Mouse (Mus musculus) intestine, embryonic 14.5 days (tissue): ENCODE results near the gene BC048679. TPM values are rescaled to one million over a fixed set of nuclear protein-coding genes. Genes with fewer than 3 reads are reported as not detected.

Source experiments
- ATAC-seq: fragments of 200-750 bp; cut with Nextera tagmentation; replicated peaks from 2 replicates; pipeline ENCODE4 v1.8.0; 2017; ENCODE audit warnings: low read depth, moderate number of reproducible peaks, moderate TSS enrichment, moderate library complexity; ENCODE audit not compliant: low FRiP score, low TSS enrichment
- DNase-seq: peaks from one replicate; pipeline ENCODE4 v3.0.0-alpha.2; 2018; ENCODE audit warnings: low spot score
- H3K27ac ChIP-seq: fragments of 300-500 bp; sonication (generic); 2 replicates; pipeline ENCODE4 v1.5.1; 2014; ENCODE audit warnings: low read depth, mild to moderate bottlenecking, control low read depth
- H3K27me3 ChIP-seq: fragments of 300-500 bp; sonication (generic); replicated peaks from 2 replicates; pipeline ENCODE4 v1.6.1; 2014; ENCODE audit warnings: low read length, control low read depth; ENCODE audit not compliant: control insufficient read depth, insufficient read depth
- H3K36me3 ChIP-seq: fragments of 300-500 bp; sonication (generic); 2 replicates; pipeline ENCODE4 v1.6.1; 2014; ENCODE audit warnings: low read length, control low read depth; ENCODE audit not compliant: control insufficient read depth, insufficient read depth
- H3K4me1 ChIP-seq: fragments of 300-500 bp; sonication (generic); replicated peaks from 2 replicates; pipeline ENCODE4 v1.6.1; 2014; ENCODE audit warnings: low read length, control low read depth, mixed read lengths; ENCODE audit not compliant: control insufficient read depth, insufficient read depth
- H3K4me2 ChIP-seq: fragments of 300-500 bp; sonication (generic); 2 replicates; pipeline ENCODE4 v1.6.1; 2014; ENCODE audit warnings: low read length
- H3K4me3 ChIP-seq: fragments of 300-500 bp; sonication (generic); 2 replicates; pipeline ENCODE4 v1.5.1; 2014; ENCODE audit warnings: low read depth, low read length, control low read depth, mixed read lengths
- H3K9ac ChIP-seq: fragments of 300-500 bp; sonication (generic); 2 replicates; pipeline ENCODE4 v1.6.1; 2014; ENCODE audit warnings: mild to moderate bottlenecking, low read length
- H3K9me3 ChIP-seq: fragments of 300-500 bp; sonication (generic); 2 replicates; pipeline ENCODE4 v1.6.1; 2016; ENCODE audit warnings: low read length, control low read depth; ENCODE audit not compliant: control insufficient read depth
- WGBS: fragments of 180-500 bp; shearing (Covaris S2); extraction: QIAGEN DNeasy Blood & Tissue Kit; methylation state at CpG from one replicate; pipeline ENCODE4 v1.1.7; 2014; 5-methylcytosine and 5-hydroxymethylcytosine counted together
- polyA plus RNA-seq: library from polyadenylated mRNA; unstranded; fragments of >200 nt; fragmentation: Nextera tagmentation; extraction: Ambion mirVana; gene quantifications from 2 replicates; pipeline ENCODE4 v1.2.1, GENCODE M21; 2014

Gene BC048679
- not detected in 2 replicates for polyA plus RNA-seq

GRCm38 (mm10) chr7:81498181-81498580 lies at the start of gene BC048679:
TSS of gene BC048679 (minus strand) at chr7:81498281.
- no peak for ATAC-seq
- H3K27me3 ChIP-seq: 0 out of 2 replicates have a peak, but pooled peaks cover 7% of the 10 kb centered on the region
- no peaks in the 10 kb centered on the region for H3K9me3 ChIP-seq
- H3K4me2 ChIP-seq: no peak within 1 kb of the TSS
- H3K4me1 ChIP-seq: 0 out of 2 replicates have a peak, but pooled peaks cover 3% of the 10 kb centered on the region
- no peak within 1 kb of the TSS for H3K4me3 ChIP-seq
- H3K36me3 ChIP-seq: no peaks in the 10 kb centered on the region
- DNase-seq: no peak
- H3K27ac ChIP-seq: no peak within 1 kb of the TSS
- no peak within 1 kb of the TSS for H3K9ac ChIP-seq
- 63% methylated on average over 7 of the region's 7 CpGs for WGBS

- no peak for DNase-seq
- no peak overlapping the region for H3K4me3 ChIP-seq
- H3K27ac ChIP-seq: no peak overlapping the region
- no peaks in the 10 kb centered on the region for H3K9me3 ChIP-seq
- no peak overlapping the region for H3K9ac ChIP-seq
- WGBS: 70% methylated on average over 8 of the region's 8 CpGs
- H3K36me3 ChIP-seq: no peaks in the 10 kb centered on the region
- ATAC-seq: no peak
- no peaks in the 10 kb centered on the region for H3K27me3 ChIP-seq
- no peaks in the 10 kb centered on the region for H3K4me1 ChIP-seq
- H3K4me2 ChIP-seq: no peak overlapping the region
Observed at GRCm38 (mm10) chr7:81542934-81543333, 44.9 kb upstream of the BC048679 start.

- Histone ChIP-seq H3K36me3 (no peaks in the 10 kb centered on the region), H3K27me3 (no peaks in the 10 kb centered on the region), H3K4me2 (no peak overlapping the region), H3K27ac (no peak overlapping the region), H3K9ac (no peak overlapping the region), H3K4me3 (no peak overlapping the region), H3K9me3 (no peaks in the 10 kb centered on the region), H3K4me1 (no peaks in the 10 kb centered on the region)
- whole genome bisulfite sequencing: 83% methylated on average over 7 of the region's 7 CpGs
- DNase-seq (no peak), ATAC-seq (no peak)
Observed at GRCm38 (mm10) chr7:81541924-81542524, 43.9 kb upstream of the BC048679 start.

GRCm38 (mm10) chr7:81540999-81541398 lies 42.9 kb upstream of the BC048679 start:
- no peak overlapping the region for H3K4me2 ChIP-seq
- no peak overlapping the region for H3K4me3 ChIP-seq
- no peak overlapping the region for H3K9ac ChIP-seq
- no peaks in the 10 kb centered on the region for H3K9me3 ChIP-seq
- H3K36me3 ChIP-seq: no peaks in the 10 kb centered on the region
- H3K27ac ChIP-seq: no peak overlapping the region
- no peaks in the 10 kb centered on the region for H3K4me1 ChIP-seq
- DNase-seq (no peak), ATAC-seq (no peak)
- WGBS: 54% methylated on average over 1 of the region's 1 CpGs
- H3K27me3 ChIP-seq: no peaks in the 10 kb centered on the region

GRCm38 (mm10) chr7:81539565-81539964 lies 41.5 kb upstream of the BC048679 start:
- H3K4me1 ChIP-seq: no peaks in the 10 kb centered on the region

GRCm38 (mm10) chr7:81538070-81538675 lies 40.1 kb upstream of the BC048679 start:
- Histone ChIP-seq H3K27me3 (no peaks in the 10 kb centered on the region), H3K9me3 (0 out of 2 replicates have a peak, but pooled peaks cover 7% of the 10 kb centered on the region), H3K36me3 (peaks cover 26% of the 10 kb centered on the region), H3K4me1 (no peaks in the 10 kb centered on the region), H3K4me3 (no peak overlapping the region), H3K9ac (no peak overlapping the region), H3K4me2 (no peak overlapping the region), H3K27ac (no peak overlapping the region)
- ATAC-seq: no peak
- no peak for DNase-seq
- WGBS: 76% methylated on average over 2 of the region's 2 CpGs

More at GRCm38 (mm10) chr7:81539565-81539964, 41.5 kb upstream of the BC048679 start:
- H3K27me3 ChIP-seq: no peaks in the 10 kb centered on the region
- H3K36me3 ChIP-seq: peaks cover 12% of the 10 kb centered on the region
- ATAC-seq (no peak), DNase-seq (no peak)
- WGBS: 28% methylated on average over 2 of the region's 2 CpGs
- H3K27ac ChIP-seq: no peak overlapping the region
- H3K4me2 ChIP-seq: no peak overlapping the region
- H3K9ac ChIP-seq: no peak overlapping the region
- H3K4me3 ChIP-seq: no peak overlapping the region
- H3K9me3 ChIP-seq: no peaks in the 10 kb centered on the region

- no peak overlapping the region for H3K4me3 ChIP-seq
- 0 out of 2 replicates have a peak, but pooled peaks cover 7% of the 10 kb centered on the region for H3K9me3 ChIP-seq
- DNase-seq: no peak
- H3K4me2 ChIP-seq: no peak overlapping the region
- WGBS: 88% methylated on average over 4 of the region's 4 CpGs
- H3K9ac ChIP-seq: no peak overlapping the region
- H3K4me1 ChIP-seq: no peaks in the 10 kb centered on the region
- no peak overlapping the region for H3K27ac ChIP-seq
- H3K36me3 ChIP-seq: peaks cover 42% of the 10 kb centered on the region
- no peak for ATAC-seq
- no peaks in the 10 kb centered on the region for H3K27me3 ChIP-seq
Observed at GRCm38 (mm10) chr7:81536478-81536877, 38.4 kb upstream of the BC048679 start.

- Histone ChIP-seq H3K27me3 (no peaks in the 10 kb centered on the region), H3K36me3 (peaks cover 83% of the 10 kb centered on the region), H3K4me2 (no peak overlapping the region), H3K4me1 (no peaks in the 10 kb centered on the region), H3K4me3 (no peak overlapping the region), H3K27ac (no peak overlapping the region), H3K9ac (no peak overlapping the region), H3K9me3 (0 out of 2 replicates have a peak, but pooled peaks cover 7% of the 10 kb centered on the region)
- DNase-seq: no peak
- ATAC-seq: no peak
- 73% methylated on average over 1 of the region's 1 CpGs for WGBS
Observed at GRCm38 (mm10) chr7:81531462-81531861, 33.4 kb upstream of the BC048679 start.

- Histone ChIP-seq H3K27ac (no peak overlapping the region), H3K27me3 (no peaks in the 10 kb centered on the region), H3K36me3 (peaks cover 69% of the 10 kb centered on the region), H3K9ac (no peak overlapping the region), H3K4me1 (peaks cover 11% of the 10 kb centered on the region), H3K4me2 (no peak overlapping the region), H3K9me3 (0 out of 2 replicates have a peak, but pooled peaks cover 1% of the 10 kb centered on the region), H3K4me3 (no peak overlapping the region)
- DNase-seq: no peak
- ATAC-seq: no peak
- 85% methylated on average over 8 of the region's 8 CpGs for WGBS
Observed at GRCm38 (mm10) chr7:81528918-81529317, 30.8 kb upstream of the BC048679 start.
